Mouse (Mus musculus) retina, adult 2 months (tissue): ENCODE results near the gene Lyrm7.
"Not testable (repeated sequence)": the region's sequence is repeated elsewhere in the genome, so short reads cannot be mapped to it uniquely, and the experiment has no call there.

ENCODE experiments used
- DNase-seq: peaks from one replicate; pipeline ENCODE4 v3.0.0-alpha.2; 2012; ENCODE audit warnings: low read depth, low spot score

Gene Lyrm7

GRCm38 (mm10) chr11:54881051-54881474 lies 20.3 kb upstream of the Lyrm7 start:
- no peak for DNase-seq

- no peak for DNase-seq
Observed at GRCm38 (mm10) chr11:54879922-54880321, 19.2 kb upstream of the Lyrm7 start.

- peak; percentile 45 for DNase-seq
Observed at GRCm38 (mm10) chr11:54879434-54879833, 18.7 kb upstream of the Lyrm7 start.

- DNase-seq = no peak
Observed at GRCm38 (mm10) chr11:54878893-54879292, 18.2 kb upstream of the Lyrm7 start.

GRCm38 (mm10) chr11:54876031-54876430 lies 15.3 kb upstream of the Lyrm7 start:
- DNase-seq = no peak

- no peak for DNase-seq
Observed at GRCm38 (mm10) chr11:54871831-54872537, 11.3 kb upstream of the Lyrm7 start.

- no peak for DNase-seq
Observed at GRCm38 (mm10) chr11:54869318-54869717, 8.6 kb upstream of the Lyrm7 start.

GRCm38 (mm10) chr11:54868445-54868844 lies 7.7 kb upstream of the Lyrm7 start:
- DNase-seq = no peak

- DNase-seq = no peak
Observed at GRCm38 (mm10) chr11:54867903-54868434, 7.3 kb upstream of the Lyrm7 start.

- no peak for DNase-seq
Observed at GRCm38 (mm10) chr11:54867049-54867385, 6.3 kb upstream of the Lyrm7 start.

- DNase-seq = peak; percentile 77
Observed at GRCm38 (mm10) chr11:54866119-54867048, 5.7 kb upstream of the Lyrm7 start, which contains the start of gene Hint1. Hint1 (plus strand) TSS chr11:54866383.

GRCm38 (mm10) chr11:54865330-54866085 lies 4.8 kb upstream of the Lyrm7 start:
- no peak for DNase-seq

- DNase-seq = no peak
Observed at GRCm38 (mm10) chr11:54862621-54863520, 2.2 kb upstream of the Lyrm7 start.

- no peak for DNase-seq
Observed at GRCm38 (mm10) chr11:54861471-54862420, 1.0 kb upstream of the Lyrm7 start.

- DNase-seq = no peak
Observed at GRCm38 (mm10) chr11:54859322-54860165, 1.2 kb downstream of the Lyrm7 start.

GRCm38 (mm10) chr11:54858880-54859279 lies 1.8 kb downstream of the Lyrm7 start:
- not testable (repeated sequence) for DNase-seq

GRCm38 (mm10) chr11:54851656-54852055 lies 9.1 kb downstream of the Lyrm7 start:
- DNase-seq = no peak

GRCm38 (mm10) chr11:54849961-54850758 lies 10.6 kb downstream of the Lyrm7 start:
- no peak for DNase-seq
